Mouse (Mus musculus) liver, adult 2 months (tissue): Measurements from ENCODE around the gene Sntb2.

Experiments used
- CTCF ChIP-seq: fragments of 200-500 bp; IDR thresholded peaks from 2 replicates; pipeline ENCODE4 v1.5.1; 2011; ENCODE audit warnings: low read depth, low read length, control low read depth
- POLR2A ChIP-seq: fragments of 200-500 bp; IDR thresholded peaks from 2 replicates; pipeline ENCODE4 v1.6.1; 2011; ENCODE audit warnings: low read length, control low read depth; ENCODE audit not compliant: insufficient read depth; ENCODE audit errors: extremely low read depth

GRCm38 (mm10) chr8:107049480-107049879 lies 113.9 kb downstream of the Sntb2 start:
- TF ChIP-seq CTCF (no peak), POLR2A (no peak)
